Mouse (Mus musculus) heart, adult 18-20 months (tissue): ENCODE measurements around the gene Cbln4. TPM values are rescaled to one million over a fixed set of nuclear protein-coding genes. Genes with fewer than 3 reads are reported as not detected.

Experiments used
- DNase-seq, 2 experiments: peaks; one replicate each; pipeline ENCODE4 v3.0.0; 2021 to 2022; ENCODE audit warnings: mixed read lengths in 1 of 2
- long read RNA-seq, 2 experiments: library from polyadenylated mRNA; stranded (forward); transcript quantifications; one replicate each; pipeline ENCODE4 v2.0.0; 2021
- total RNA-seq, 2 experiments: library from RNA; stranded (reverse); gene quantifications; 2 replicates each; pipeline ENCODE4 v1.2.3; 2021

Cbln4 gene
- total RNA-seq, result not detected
- long read RNA-seq, experiment 1, result 0 reads
- long read RNA-seq, experiment 2, result 0 reads

- no peak for DNase-seq
Measured at GRCm38 (mm10) chr2:172043235-172043610, at the start of gene Cbln4. Cbln4 (minus strand) TSS chr2:172043466.

- DNase-seq, result no peak
Measured at GRCm38 (mm10) chr2:172078596-172078995, 35.3 kb upstream of the Cbln4 start.

GRCm38 (mm10) chr2:172076295-172076694, 33.0 kb upstream of the Cbln4 start:
- no peak for DNase-seq

GRCm38 (mm10) chr2:172062876-172063275, 19.6 kb upstream of the Cbln4 start:
- no peak for DNase-seq

GRCm38 (mm10) chr2:172059747-172060146, 16.5 kb upstream of the Cbln4 start:
- no peak for DNase-seq

DNA sequence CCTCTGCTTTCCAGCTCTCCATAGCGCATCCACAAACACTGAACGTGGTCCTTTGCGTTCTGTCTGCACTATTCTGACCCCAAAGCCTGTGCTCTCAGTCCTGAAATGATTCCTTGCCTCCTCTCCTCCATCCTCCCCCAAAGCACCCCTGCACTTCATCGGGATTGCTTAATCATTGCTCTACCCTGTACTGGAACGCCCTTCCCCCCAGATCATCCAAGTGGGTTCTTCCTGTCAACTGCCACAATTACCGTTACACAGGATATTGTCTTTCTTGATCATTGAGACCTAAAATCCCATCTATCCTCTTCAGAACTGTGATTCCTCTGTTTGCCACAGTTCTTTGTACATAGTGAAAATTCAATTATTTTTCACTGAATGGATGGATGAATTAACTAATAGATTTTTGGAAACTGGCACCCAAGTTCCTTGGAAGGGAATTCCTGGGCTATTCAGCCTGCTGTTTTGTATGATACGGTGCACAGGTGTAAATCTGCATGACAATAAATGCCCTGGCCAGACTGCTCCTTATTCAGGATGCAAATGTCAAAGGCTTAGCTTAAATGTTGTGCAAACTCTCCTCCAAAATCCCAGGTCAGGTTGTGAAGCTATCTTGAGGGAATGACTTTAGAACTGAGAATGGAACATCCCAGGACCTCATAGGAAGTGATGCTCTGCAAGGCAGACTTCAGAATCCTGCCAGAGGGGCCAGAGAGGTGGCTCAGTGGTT, 15.8 kb upstream of the Cbln4 start:
- no peak for DNase-seq

- DNase-seq, result no peak
Measured at GRCm38 (mm10) chr2:172046002-172046401, 2.7 kb upstream of the Cbln4 start.

- no peak for DNase-seq
Measured at GRCm38 (mm10) chr2:172042607-172043234, 545 bp downstream of the Cbln4 start.

- peak; percentile 26 to 65 for DNase-seq
Measured at GRCm38 (mm10) chr2:172042125-172042524, 1.1 kb downstream of the Cbln4 start.

DNA sequence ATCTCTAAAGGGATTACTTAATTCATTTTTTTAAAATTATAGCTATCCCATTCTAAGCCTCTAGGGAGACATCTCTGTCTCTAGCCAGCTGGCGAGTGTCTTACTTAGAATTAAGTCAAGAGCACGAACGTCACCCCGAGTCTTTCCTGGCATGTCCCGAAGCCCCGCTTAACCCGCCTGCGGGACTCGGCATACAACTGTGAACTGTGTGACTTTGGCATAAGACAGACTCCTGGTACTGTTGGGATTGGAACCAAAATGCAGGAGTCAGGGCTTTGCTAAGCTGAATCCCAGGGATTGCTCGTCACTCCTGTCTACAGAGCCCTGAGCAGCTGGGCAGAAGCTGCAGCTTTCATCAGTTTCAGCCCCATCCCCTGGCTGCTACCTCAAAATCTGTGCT, 2.4 kb downstream of the Cbln4 start:
- no peak for DNase-seq

DNA sequence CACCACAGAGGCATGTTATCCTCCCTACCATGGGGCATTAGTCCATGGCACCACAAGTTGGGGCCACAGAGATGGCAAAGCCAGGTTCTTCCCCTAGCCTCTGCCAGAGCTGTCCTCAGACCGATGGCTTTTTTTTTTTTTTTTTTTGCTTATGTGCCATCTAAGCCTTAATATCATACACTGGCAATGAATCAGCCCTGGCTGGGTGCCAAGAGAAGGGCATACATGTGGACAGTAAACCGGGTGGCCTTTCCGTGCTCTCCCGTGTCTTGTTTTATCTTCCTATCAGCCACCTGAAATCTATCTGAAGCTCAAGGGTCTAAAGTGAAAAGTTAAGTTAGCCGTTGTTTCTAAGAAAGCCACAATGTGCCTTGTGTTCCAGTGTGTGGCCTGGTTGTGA, 3.7 kb downstream of the Cbln4 start:
- no peak for DNase-seq

DNA sequence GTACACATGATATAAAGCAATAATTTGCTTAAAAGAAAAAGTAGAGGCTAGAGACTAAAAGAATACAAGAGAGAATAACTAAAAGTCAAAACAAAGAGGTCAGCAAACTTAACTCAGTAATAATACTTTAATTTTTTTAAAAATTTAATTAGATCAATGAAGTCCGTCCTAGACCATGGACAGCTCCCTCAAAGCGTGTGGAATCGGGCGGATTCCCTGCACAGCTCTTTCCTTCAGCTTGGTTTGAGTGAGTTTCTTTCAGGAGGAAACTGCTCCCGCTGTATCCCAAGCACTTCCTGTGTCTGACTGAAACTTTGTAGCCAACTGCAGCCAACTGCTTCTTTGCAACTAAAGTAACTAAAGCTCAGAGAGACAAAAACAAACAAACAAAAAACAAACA, 9.0 kb downstream of the Cbln4 start:
- DNase-seq, result no peak

DNA sequence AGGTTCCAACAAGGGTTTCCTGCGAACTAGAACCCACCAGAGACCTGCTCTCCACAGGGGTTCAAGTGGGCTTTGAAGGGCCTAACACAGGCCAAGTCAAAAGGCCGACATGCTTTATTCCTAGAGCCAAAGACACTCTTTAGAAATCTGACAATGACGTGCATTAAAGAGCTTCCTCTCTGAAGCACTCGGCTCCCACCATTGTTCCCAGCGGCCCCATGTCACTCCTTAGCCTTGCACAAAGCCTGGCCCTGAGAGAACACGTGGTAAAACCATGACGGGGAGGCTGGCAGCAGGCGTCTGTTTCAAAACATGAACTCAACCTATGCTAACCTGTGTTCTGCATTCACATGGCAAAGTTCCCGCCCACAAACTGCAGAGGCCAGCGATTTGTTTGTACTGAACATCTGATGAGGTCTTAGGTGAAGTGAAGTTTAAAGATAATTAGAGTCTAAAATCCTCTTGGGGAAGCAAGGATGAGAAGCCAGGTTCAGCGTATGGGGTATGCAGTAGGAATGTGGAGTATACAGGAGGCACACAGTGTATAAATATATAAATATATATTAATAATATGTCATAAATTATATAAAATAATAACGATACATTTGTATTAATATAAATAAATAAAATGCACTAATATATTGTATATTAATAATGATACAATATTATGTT, 17.7 kb downstream of the Cbln4 start:
- DNase-seq, result no peak

- no peak for DNase-seq
Measured at GRCm38 (mm10) chr2:172006726-172007125, 36.5 kb downstream of the Cbln4 start.

GRCm38 (mm10) chr2:172005970-172006369, 37.3 kb downstream of the Cbln4 start:
- no peak for DNase-seq

GRCm38 (mm10) chr2:172004029-172004984, 39.0 kb downstream of the Cbln4 start:
- DNase-seq, result no peak

- no peak for DNase-seq
Measured at GRCm38 (mm10) chr2:171996979-171997686, 46.1 kb downstream of the Cbln4 start.

GRCm38 (mm10) chr2:171994861-171995260, 48.4 kb downstream of the Cbln4 start:
- DNase-seq, result no peak

- DNase-seq, result no peak
Measured at GRCm38 (mm10) chr2:171994240-171994639, 49.0 kb downstream of the Cbln4 start.

DNA sequence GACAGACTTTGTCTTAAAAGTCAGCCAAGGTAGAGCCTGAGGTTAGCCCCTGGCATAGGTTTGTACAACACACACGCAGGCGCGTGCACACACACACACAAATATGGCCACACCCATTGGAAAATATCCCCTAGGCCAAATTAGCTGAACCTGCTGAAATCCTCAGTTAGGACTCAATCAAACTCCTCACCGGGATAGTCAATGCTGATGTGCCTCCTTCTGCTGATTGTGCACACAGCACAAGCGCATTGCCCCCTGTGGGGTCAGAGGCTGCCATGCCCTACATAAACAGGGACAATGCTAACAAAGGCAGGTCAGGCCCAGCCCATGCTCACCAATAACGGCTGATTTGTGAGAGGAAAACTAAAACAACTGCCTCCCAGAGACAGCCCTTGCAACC, 56.6 kb downstream of the Cbln4 start:
- DNase-seq, result no peak
